Mouse (Mus musculus): ENCODE measurements at regions not wholly inside any gene's neighbourhood (a gene's known extent, or its start where the extent isn't known, plus 50 kb on each side); places are given as distances from the start of the nearest gene placed in this dataset.

DNA sequence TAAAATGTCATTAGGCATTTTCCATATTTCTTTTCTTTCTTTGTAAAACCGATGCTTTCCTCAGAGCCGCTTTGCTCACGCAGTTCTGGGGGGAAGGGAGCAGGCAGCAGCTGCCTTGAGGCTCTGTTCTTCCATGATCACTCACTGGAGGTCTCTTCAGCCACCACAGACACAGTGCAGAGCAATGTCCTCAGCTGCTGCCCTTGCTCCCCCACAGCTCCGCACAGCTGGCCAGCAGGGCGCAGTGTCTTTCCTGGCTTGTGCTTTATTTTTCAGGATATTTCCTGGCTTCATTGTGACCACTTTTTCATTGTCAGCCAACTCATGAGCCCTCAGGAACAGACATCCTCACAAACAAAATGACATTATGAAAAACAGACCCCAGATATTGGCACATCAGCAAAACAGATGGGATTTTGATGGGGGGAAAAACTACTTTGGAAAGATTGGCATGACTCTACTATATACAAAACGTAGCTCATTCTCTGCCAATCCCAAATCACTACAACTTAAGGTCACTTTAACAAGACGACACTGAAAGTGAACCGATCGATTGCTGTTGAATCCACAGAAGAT, 195.9 kb downstream of the Gm13691 start:
- Histone ChIP-seq H3K27ac (ENCODE audit: low read depth) (peak overlapping the region; percentile 47; the same call in 1 of the 2 replicates), H3K4me1 (replicated peaks; ENCODE audit: control insufficient read depth, insufficient read depth, low read length) (peaks cover 5% of the 10 kb centered on the region), H3K36me3 (ENCODE audit: control insufficient read depth, insufficient read depth, low read length) (no peaks in the 10 kb centered on the region), H3K4me2 (ENCODE audit: low read length) (no peak overlapping the region; the same call in 1 of the 2 replicates), H3K4me3 (ENCODE audit: low read depth, low read length) (no peak overlapping the region), H3K9me3 (ENCODE audit: control insufficient read depth, low read length) (no peaks in the 10 kb centered on the region), H3K27me3 (replicated peaks; ENCODE audit: control insufficient read depth, insufficient read depth, low read length) (no peaks in the 10 kb centered on the region), H3K9ac (ENCODE audit: low read length) (no peak overlapping the region)
- DNase-seq (ENCODE audit: low spot score) (peak; percentile 58), ATAC-seq (replicated peaks; ENCODE audit: low FRiP score, low TSS enrichment, low read depth) (peak; percentile 82; the same call in 1 of the 2 replicates)
- WGBS = 33% methylated on average over 9 of the region's 9 CpGs

DNA sequence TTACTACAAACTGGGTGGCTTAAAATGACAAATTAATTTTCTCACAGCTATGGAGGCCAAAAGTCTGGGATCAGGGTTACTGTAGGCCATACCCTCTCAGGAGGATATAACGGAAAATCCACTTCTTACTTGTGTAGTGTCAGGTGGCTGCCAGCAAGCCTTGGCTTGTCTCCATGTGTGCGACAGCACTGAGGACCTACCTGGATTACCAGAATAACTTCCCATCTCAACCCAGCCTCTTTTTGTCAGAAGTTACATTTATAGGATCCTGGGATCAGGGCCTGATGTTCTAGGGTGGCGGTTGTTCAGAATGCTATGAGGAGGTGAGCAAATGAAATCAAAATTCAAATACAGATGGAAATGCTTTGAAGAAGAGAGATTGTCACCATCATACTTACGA, 197.1 kb downstream of the Gm13691 start:
- H3K27me3 ChIP-seq (replicated peaks; ENCODE audit: control insufficient read depth, insufficient read depth, low read length) = no peaks in the 10 kb centered on the region
- no peak overlapping the region for H3K9ac ChIP-seq (ENCODE audit: low read length)
- H3K36me3 ChIP-seq (ENCODE audit: control insufficient read depth, insufficient read depth, low read length) = no peaks in the 10 kb centered on the region
- H3K4me3 ChIP-seq (ENCODE audit: low read depth, low read length) = no peak overlapping the region
- H3K9me3 ChIP-seq (ENCODE audit: control insufficient read depth, low read length) = no peaks in the 10 kb centered on the region
- DNase-seq (ENCODE audit: low spot score) = no peak
- no peak for ATAC-seq (replicated peaks; ENCODE audit: low FRiP score, low TSS enrichment, low read depth)
- WGBS = 92% methylated on average over 4 of the region's 4 CpGs
- H3K27ac ChIP-seq (ENCODE audit: low read depth) = no peak overlapping the region
- peaks cover 5% of the 10 kb centered on the region for H3K4me1 ChIP-seq (replicated peaks; ENCODE audit: control insufficient read depth, insufficient read depth, low read length)
- H3K4me2 ChIP-seq (ENCODE audit: low read length) = no peak overlapping the region

DNA sequence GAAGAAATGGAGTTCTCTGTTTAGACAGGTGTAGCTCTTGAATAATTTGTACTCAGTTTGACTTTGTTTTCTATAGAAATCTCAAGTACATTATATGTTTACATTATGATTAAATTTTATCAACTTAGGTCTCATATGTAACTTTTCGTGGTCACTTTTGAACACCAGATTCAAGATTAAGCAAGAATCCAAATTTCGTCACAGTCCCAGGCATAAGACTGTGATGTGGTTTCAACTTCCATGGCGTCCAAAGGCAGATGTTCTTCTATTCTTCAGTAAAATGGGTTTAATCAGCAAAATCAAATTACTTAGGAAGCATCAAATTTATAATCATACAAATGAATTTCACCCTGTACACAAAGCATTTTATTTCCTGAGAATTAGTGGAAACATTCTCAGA, 198.9 kb downstream of the Gm13691 start:
- Histone ChIP-seq H3K9ac (ENCODE audit: low read length) (no peak overlapping the region), H3K4me1 (replicated peaks; ENCODE audit: control insufficient read depth, insufficient read depth, low read length) (peaks cover 5% of the 10 kb centered on the region), H3K27ac (ENCODE audit: low read depth) (no peak overlapping the region), H3K9me3 (ENCODE audit: control insufficient read depth, low read length) (no peaks in the 10 kb centered on the region), H3K4me2 (ENCODE audit: low read length) (no peak overlapping the region), H3K4me3 (ENCODE audit: low read depth, low read length) (no peak overlapping the region), H3K27me3 (replicated peaks; ENCODE audit: control insufficient read depth, insufficient read depth, low read length) (no peaks in the 10 kb centered on the region), H3K36me3 (ENCODE audit: control insufficient read depth, insufficient read depth, low read length) (no peaks in the 10 kb centered on the region)
- DNase-seq (ENCODE audit: low spot score) = no peak
- WGBS = 80% methylated on average over 3 of the region's 3 CpGs
- ATAC-seq (replicated peaks; ENCODE audit: low FRiP score, low TSS enrichment, low read depth) = no peak

DNA sequence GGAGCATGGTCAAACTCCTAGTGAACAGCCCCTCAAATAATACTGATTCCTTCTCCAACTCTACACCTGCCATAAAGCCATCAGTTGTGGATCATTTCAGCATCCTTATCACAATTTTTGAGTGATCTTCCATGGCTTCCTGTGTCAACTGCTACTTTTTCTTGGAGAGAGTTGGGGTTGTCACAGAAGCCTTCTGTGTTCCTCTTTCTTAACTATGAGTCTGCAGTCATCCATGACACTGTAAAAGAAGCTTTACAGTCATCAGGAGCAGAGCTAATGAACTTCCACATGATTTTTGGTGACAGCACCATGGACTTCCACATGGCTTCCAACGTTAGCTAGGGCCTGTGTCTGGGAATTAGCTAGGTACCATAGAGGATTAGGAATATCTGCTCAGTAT, 208.1 kb downstream of the Calcrl start:
- 80% methylated on average over 1 of the region's 1 CpGs for WGBS
- no peak for DNase-seq (ENCODE audit: low spot score)

DNA sequence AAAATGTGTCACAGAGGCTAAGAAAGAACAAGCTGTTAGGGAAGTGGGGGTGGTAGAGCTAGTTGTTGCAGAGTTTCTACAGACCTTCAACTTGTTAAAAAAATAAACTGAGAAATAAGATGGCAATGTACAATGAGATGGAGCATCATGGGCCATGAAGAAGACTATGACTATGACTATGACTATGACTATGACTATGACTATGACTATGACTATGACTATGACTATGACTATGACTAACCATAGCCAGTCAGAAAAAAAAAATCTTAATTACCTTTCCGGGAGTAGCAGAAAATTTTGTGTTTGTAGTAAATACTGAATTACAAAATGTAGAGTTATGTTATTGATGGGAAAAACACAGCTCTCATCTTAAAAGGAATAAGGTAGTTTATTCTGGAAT, 203.2 kb downstream of the Calcrl start:
- WGBS = 98% methylated on average over 1 of the region's 1 CpGs
- H3K4me1 ChIP-seq (replicated peaks; ENCODE audit: control insufficient read depth, insufficient read depth, low read length) = no peaks in the 10 kb centered on the region
- H3K27me3 ChIP-seq (replicated peaks; ENCODE audit: control insufficient read depth, insufficient read depth, low read length) = no peaks in the 10 kb centered on the region
- DNase-seq (ENCODE audit: low spot score) (no peak), ATAC-seq (replicated peaks; ENCODE audit: low FRiP score, low TSS enrichment, low read depth) (no peak)
- no peak overlapping the region for H3K4me2 ChIP-seq (ENCODE audit: low read length)
- H3K9ac ChIP-seq (ENCODE audit: low read length) = no peak overlapping the region
- H3K9me3 ChIP-seq (ENCODE audit: control insufficient read depth, low read length) = no peaks in the 10 kb centered on the region
- no peak overlapping the region for H3K27ac ChIP-seq (ENCODE audit: low read depth)
- H3K36me3 ChIP-seq (ENCODE audit: control insufficient read depth, insufficient read depth, low read length) = no peaks in the 10 kb centered on the region
- no peak overlapping the region for H3K4me3 ChIP-seq (ENCODE audit: low read depth, low read length)

More for the DNA sequence above, 208.1 kb downstream of the Calcrl start:
- Histone ChIP-seq H3K9ac (ENCODE audit: low read length) (no peak overlapping the region), H3K36me3 (ENCODE audit: control insufficient read depth, insufficient read depth, low read length) (no peaks in the 10 kb centered on the region), H3K27ac (ENCODE audit: low read depth) (no peak overlapping the region), H3K4me3 (ENCODE audit: low read depth, low read length) (no peak overlapping the region), H3K27me3 (replicated peaks; ENCODE audit: control insufficient read depth, insufficient read depth, low read length) (no peaks in the 10 kb centered on the region), H3K9me3 (ENCODE audit: control insufficient read depth, low read length) (no peaks in the 10 kb centered on the region), H3K4me2 (ENCODE audit: low read length) (no peak overlapping the region), H3K4me1 (replicated peaks; ENCODE audit: control insufficient read depth, insufficient read depth, low read length) (no peaks in the 10 kb centered on the region)
- ATAC-seq (replicated peaks; ENCODE audit: low FRiP score, low TSS enrichment, low read depth) = no peak

DNA sequence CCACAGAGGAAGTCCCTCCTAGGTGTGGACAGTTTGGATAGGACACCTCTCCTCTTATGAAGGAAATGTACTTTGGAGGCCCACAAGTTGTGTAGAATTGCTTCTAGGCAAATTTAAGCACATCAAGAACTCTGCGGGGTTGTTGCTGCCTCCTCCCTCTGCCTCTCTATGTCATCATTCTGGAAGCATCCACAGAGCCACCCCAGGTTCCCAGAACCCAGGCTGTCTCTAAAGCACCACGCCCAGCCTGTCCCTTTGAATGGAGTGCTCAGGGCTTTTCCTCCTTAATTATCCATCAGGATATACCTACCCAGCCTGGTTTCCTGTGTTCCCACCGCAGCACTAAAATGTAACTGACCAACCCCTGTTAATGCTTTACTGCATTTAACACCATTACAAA, 195.4 kb downstream of the Calcrl start:
- Histone ChIP-seq H3K27ac (ENCODE audit: low read depth) (no peak overlapping the region), H3K4me1 (replicated peaks; ENCODE audit: control insufficient read depth, insufficient read depth, low read length) (no peaks in the 10 kb centered on the region), H3K27me3 (replicated peaks; ENCODE audit: control insufficient read depth, insufficient read depth, low read length) (no peaks in the 10 kb centered on the region), H3K36me3 (ENCODE audit: control insufficient read depth, insufficient read depth, low read length) (no peaks in the 10 kb centered on the region), H3K9me3 (ENCODE audit: control insufficient read depth, low read length) (no peaks in the 10 kb centered on the region), H3K4me3 (ENCODE audit: low read depth, low read length) (no peak overlapping the region), H3K9ac (ENCODE audit: low read length) (no peak overlapping the region), H3K4me2 (ENCODE audit: low read length) (no peak overlapping the region)
- DNase-seq (ENCODE audit: low spot score) (no peak), ATAC-seq (replicated peaks; ENCODE audit: low FRiP score, low TSS enrichment, low read depth) (no peak)
- 78% methylated on average over 3 of the region's 3 CpGs for WGBS

DNA sequence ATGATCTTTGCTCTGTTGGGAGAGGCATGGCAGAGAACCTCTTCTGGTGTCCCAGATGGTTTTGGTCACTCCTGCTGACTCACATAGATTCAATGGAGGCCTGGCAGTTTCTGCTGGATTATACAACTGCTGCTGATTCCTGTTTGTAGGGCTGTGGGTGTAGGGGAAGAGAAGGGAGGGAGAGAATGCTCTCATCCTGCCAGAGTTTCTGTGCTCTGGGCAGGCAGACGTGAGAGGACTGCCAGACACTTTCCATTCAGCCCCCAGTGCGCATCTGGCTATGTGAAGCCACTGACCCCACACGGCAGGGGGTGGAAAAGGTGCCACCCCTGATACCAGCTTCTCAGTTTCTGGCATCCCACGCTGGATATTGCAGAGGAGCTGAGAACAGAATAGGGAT, 189.6 kb downstream of the Calcrl start:
- Histone ChIP-seq H3K27ac (ENCODE audit: low read depth) (no peak overlapping the region), H3K4me2 (ENCODE audit: low read length) (no peak overlapping the region), H3K36me3 (ENCODE audit: control insufficient read depth, insufficient read depth, low read length) (no peaks in the 10 kb centered on the region), H3K4me3 (ENCODE audit: low read depth, low read length) (no peak overlapping the region), H3K9me3 (ENCODE audit: control insufficient read depth, low read length) (no peaks in the 10 kb centered on the region), H3K4me1 (replicated peaks; ENCODE audit: control insufficient read depth, insufficient read depth, low read length) (no peaks in the 10 kb centered on the region), H3K27me3 (replicated peaks; ENCODE audit: control insufficient read depth, insufficient read depth, low read length) (no peaks in the 10 kb centered on the region), H3K9ac (ENCODE audit: low read length) (no peak overlapping the region)
- ATAC-seq (replicated peaks; ENCODE audit: low FRiP score, low TSS enrichment, low read depth) = no peak
- DNase-seq (ENCODE audit: low spot score) = no peak
- 82% methylated on average over 4 of the region's 4 CpGs for WGBS

DNA sequence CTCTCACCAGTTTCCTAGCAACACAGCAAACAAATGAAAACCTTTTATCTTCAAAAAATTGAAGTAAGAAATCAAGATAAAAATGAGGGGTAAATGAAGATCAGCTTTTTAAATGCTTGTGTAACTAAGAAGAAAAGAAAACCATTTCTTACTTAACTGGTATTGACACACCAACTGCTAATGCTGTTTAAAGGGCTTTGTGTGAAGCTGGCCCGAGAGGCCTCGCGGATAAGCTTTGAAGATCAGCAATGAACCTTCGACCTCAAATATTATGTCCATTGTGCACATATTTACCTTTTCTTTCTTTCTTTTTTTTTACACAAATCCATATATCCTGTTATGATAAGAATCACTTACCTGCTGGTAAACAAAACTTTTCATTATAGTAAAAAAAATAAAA, 184.0 kb downstream of the Calcrl start:
- Histone ChIP-seq H3K4me3 (ENCODE audit: low read depth, low read length) (no peak overlapping the region), H3K36me3 (ENCODE audit: control insufficient read depth, insufficient read depth, low read length) (no peaks in the 10 kb centered on the region), H3K27ac (ENCODE audit: low read depth) (no peak overlapping the region), H3K27me3 (replicated peaks; ENCODE audit: control insufficient read depth, insufficient read depth, low read length) (no peaks in the 10 kb centered on the region), H3K4me1 (replicated peaks; ENCODE audit: control insufficient read depth, insufficient read depth, low read length) (peaks cover 4% of the 10 kb centered on the region; the same call in 1 of the 2 replicates), H3K9me3 (ENCODE audit: control insufficient read depth, low read length) (no peaks in the 10 kb centered on the region), H3K4me2 (ENCODE audit: low read length) (no peak overlapping the region), H3K9ac (ENCODE audit: low read length) (no peak overlapping the region)
- no peak; the same call in 1 of the 2 replicates for ATAC-seq (replicated peaks; ENCODE audit: low FRiP score, low TSS enrichment, low read depth)
- WGBS = 61% methylated on average over 4 of the region's 4 CpGs
- no peak for DNase-seq (ENCODE audit: low spot score)

DNA sequence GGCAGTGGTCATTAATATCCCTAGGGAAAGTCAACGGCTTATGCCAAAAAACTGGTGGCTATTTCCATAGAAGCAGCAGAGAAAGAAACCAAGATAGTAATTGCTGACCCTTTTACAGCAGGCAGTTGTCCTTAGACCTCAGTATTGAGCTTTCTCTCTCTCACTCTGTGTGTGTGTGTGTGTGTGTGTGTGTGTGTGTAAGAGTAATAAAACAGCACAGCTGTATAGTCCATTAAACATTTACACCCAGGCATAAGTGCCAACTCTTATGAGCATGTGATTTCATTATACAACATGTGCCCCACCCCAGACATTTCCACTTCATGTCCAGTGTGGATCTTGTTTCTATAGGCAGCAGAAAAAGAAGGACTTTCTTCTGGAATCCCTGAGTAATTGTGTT, 183.2 kb downstream of the Calcrl start:
- peaks cover 4% of the 10 kb centered on the region; the same call in 1 of the 2 replicates for H3K4me1 ChIP-seq (replicated peaks; ENCODE audit: control insufficient read depth, insufficient read depth, low read length)
- no peaks in the 10 kb centered on the region for H3K9me3 ChIP-seq (ENCODE audit: control insufficient read depth, low read length)
- H3K36me3 ChIP-seq (ENCODE audit: control insufficient read depth, insufficient read depth, low read length) = no peaks in the 10 kb centered on the region
- 5% methylated on average over 1 of the region's 1 CpGs for WGBS
- ATAC-seq (replicated peaks; ENCODE audit: low FRiP score, low TSS enrichment, low read depth) (peak; percentile 83), DNase-seq (ENCODE audit: low spot score) (no peak)
- no peak overlapping the region for H3K4me3 ChIP-seq (ENCODE audit: low read depth, low read length)
- no peak overlapping the region for H3K27ac ChIP-seq (ENCODE audit: low read depth)
- no peaks in the 10 kb centered on the region for H3K27me3 ChIP-seq (replicated peaks; ENCODE audit: control insufficient read depth, insufficient read depth, low read length)
- H3K9ac ChIP-seq (ENCODE audit: low read length) = no peak overlapping the region
- H3K4me2 ChIP-seq (ENCODE audit: low read length) = no peak overlapping the region
